Mouse (Mus musculus): ENCODE results near the gene Naa15.
"Not testable (repeated sequence)": the region's sequence is repeated elsewhere in the genome, so short reads cannot be mapped to it uniquely, and the experiment has no call there.

The Naa15 gene

DNA sequence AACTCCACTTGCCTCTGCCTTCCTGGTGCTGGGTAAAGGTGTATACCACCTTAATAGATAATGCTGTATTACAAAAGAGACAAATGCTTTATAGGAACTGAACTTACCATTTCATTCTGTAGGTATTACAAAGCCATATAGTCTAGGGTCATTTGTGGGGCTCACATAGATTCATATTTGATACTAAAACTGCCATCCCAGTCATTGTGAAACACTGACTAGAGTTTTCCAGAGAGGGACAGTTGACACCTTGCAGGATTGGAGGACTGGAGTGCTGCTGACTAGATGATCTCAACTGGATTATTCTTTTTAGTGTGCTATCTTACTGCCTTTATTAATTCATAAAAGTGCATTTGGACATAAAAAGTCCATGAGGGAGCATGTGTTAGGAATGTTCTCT, 10.4 kb downstream of the Naa15 start:
- in situ Hi-C loops (cut with MboI, MseI), result no loop called here

DNA sequence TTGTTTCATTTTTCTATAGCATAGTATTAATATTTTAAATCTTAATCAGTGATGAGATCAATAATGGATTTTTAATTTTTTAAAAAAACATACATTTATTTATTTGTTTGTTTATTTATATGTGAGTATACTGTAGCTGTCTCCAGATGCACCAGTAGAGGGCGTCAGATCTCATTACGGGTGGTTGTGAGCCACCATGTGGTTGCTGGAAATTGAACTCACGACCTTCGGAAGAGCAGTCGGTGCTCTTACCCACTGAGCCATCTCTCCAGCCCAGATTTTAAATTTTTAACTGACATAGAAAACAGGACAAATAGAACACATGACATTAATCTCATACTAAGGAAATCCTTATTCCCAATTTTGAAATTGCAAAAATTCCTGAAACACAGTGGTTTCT, 19.4 kb downstream of the Naa15 start:
- in situ Hi-C loops (cut with MboI, MseI), result not testable (repeated sequence)

DNA sequence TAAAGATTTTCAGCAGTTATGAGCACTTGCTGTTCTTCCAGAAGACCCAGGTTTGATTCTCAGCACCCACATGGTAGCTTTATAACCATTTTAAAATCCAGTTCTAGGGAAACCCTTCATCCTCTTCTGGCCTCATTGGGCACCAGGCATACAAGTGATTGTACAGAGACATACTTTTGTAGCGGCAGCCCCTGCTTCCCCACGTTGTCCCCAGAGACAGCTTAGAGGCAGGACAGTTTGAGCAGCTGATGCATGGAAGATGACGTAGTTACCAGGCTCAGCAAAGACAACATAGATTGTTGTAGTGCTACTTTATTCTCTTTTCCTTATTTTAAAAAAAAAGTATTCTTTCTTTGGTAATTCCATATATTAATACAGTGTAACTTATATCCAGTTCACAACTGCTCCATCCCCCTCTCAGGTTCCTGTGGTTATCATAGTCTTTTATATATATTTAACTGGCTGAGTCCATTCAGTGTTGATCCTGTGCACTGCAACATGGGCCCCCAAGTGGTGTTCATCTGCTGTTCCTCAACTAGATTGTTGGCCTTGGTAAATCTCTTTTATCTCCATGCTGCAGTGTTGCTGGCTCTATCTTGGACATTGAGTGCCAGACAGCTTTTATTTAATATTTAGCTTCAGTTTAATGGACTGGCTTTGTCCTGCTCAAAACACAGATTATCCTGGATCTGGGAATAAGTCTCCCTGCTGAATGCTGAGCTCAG, 20.1 kb downstream of the Naa15 start:
- in situ Hi-C loops (cut with MboI, MseI), result no loop called here

DNA sequence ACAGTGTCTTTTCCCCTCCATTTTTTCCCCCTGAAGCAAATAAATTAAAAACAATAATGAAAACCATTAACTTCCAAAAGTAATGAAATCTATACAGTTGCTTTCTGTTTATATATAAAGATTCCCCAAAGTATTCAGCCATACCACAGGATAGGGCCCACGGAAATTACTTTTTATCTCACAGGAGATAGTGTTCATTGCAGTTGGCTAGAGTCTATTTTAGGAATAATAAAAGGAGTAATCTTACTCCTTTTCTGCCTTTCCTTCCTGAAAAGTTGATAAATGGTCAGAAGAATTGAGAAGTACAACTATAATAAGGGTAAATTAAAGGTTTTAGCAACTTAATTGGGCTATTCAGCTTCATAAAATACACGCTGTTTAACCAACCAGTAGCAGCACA, 53.6 kb downstream of the Naa15 start:
- in situ Hi-C loops (cut with MboI, MseI), result no loop called here

DNA sequence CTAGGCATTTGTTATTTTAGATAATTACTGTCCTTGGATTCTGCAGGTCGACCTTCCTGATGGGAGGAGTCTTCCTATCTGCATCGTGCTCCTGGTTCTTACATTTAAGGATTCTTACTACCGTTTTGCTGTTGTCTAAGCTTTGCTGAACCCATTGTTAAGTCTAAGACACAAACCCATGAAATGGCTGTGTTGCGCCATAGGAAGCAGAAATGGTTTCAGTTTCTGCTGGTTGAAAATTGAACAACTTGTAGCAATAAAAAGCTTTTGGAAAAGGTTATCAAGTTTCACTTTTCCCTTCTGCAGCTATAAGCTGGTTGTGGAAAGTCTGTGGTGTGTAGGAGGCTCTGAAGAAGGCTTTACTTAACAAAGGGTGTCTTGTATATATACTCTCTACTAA, 60.8 kb downstream of the Naa15 start:
- in situ Hi-C loops (cut with MboI, MseI), result no loop called here

DNA sequence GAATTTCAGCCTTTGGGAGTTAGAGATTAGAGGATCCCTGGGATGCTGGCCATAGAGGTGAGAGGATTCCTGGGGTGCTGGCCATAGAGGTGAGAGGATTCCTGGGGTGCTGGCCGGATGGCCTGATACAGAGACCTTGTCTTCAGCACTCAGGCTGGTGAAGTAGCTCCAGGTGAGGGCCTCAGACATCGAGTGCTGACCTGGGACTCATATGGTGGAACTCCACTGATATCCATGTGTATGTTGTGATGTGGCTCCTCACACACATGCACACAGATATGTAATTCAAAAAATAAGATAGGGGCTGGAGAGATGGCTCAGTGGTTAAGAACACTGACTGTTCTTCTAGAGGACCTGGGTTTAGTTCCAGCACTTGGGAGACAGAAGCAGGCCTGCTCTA, 64.9 kb downstream of the Naa15 start:
- in situ Hi-C loops (cut with MboI, MseI), result loop anchor here (5.0 kb wide), 1 partner anchor 172 kb away; no protein-coding TSS in a partner anchor

- in situ Hi-C loops (cut with MboI, MseI), result loop anchor here (5.0 kb wide), 1 partner anchor 171 kb away; no protein-coding TSS in a partner anchor
These were observed 66.1 kb downstream of the Naa15 start for GRCm38 (mm10) chr3:51481059-51481458.

- in situ Hi-C loops (cut with MboI, MseI), result loop anchor here (5.0 kb wide), 1 partner anchor 170 kb away; no protein-coding TSS in a partner anchor
These were observed 66.9 kb downstream of the Naa15 start for GRCm38 (mm10) chr3:51481881-51482280.

- in situ Hi-C loops (cut with MboI, MseI), result loop anchor here (5.0 kb wide), 1 partner anchor 170 kb away; no protein-coding TSS in a partner anchor
These were observed 67.8 kb downstream of the Naa15 start for GRCm38 (mm10) chr3:51482781-51483180.

GRCm38 (mm10) chr3:51483741-51484359, 68.9 kb downstream of the Naa15 start, which contains the start of gene Rab33b:
Gene Rab33b (plus strand): TSS chr3:51483920.
- in situ Hi-C loops (cut with MboI, MseI), result loop anchor here (5.0 kb wide), 1 partner anchor 168 kb away; no protein-coding TSS in a partner anchor

DNA sequence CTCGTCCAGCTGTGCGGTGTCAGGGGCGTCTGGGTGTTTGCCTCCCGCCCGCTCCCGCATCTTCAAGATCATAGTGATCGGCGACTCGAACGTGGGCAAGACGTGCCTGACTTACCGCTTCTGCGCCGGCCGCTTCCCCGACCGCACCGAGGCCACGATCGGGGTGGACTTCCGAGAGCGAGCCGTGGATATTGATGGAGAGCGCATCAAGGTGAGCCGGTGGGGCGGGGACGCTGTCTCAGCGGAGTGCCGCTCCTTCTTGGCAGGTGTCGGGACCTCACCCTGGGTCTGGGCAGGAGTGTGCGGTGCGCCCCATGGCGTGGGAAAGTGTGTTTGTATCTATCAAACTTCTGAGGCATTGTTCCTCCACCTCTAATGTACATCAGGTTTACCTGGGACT, 69.4 kb downstream of the Naa15 start:
- in situ Hi-C loops (cut with MboI, MseI), result loop anchor here (5.0 kb wide), 1 partner anchor 168 kb away; no protein-coding TSS in a partner anchor

GRCm38 (mm10) chr3:51485347-51485746, 70.4 kb downstream of the Naa15 start:
- in situ Hi-C loops (cut with MboI, MseI), result no loop called here

GRCm38 (mm10) chr3:51486491-51487195, 71.7 kb downstream of the Naa15 start:
- in situ Hi-C loops (cut with MboI, MseI), result no loop called here

GRCm38 (mm10) chr3:51490088-51490753, 75.3 kb downstream of the Naa15 start:
- in situ Hi-C loops (cut with MboI, MseI), result no loop called here

- in situ Hi-C loops (cut with MboI, MseI), result no loop called here
These were observed 78.4 kb downstream of the Naa15 start for GRCm38 (mm10) chr3:51493272-51493838.

DNA sequence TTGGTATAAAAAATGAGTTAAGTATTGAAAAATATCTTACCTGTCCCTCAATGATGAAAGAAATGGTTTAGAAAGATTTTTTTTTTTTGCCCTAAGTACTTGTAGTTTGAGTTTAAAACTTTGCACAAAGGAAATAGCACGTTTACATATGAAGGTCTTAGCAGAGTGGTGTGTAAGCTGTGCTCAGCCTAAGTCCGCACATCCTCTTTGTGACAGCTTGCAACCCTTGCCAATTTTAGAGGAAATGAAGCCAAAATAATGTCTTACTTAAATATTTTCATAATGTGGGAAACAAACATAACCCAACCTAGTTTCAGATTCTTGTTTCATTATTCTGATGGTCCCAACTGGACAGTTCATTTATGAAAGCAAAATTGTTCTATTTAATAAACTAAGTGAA, 79.5 kb downstream of the Naa15 start:
- in situ Hi-C loops (cut with MboI, MseI), result no loop called here

GRCm38 (mm10) chr3:51495646-51496045, 80.7 kb downstream of the Naa15 start:
- in situ Hi-C loops (cut with MboI, MseI), result no loop called here

DNA sequence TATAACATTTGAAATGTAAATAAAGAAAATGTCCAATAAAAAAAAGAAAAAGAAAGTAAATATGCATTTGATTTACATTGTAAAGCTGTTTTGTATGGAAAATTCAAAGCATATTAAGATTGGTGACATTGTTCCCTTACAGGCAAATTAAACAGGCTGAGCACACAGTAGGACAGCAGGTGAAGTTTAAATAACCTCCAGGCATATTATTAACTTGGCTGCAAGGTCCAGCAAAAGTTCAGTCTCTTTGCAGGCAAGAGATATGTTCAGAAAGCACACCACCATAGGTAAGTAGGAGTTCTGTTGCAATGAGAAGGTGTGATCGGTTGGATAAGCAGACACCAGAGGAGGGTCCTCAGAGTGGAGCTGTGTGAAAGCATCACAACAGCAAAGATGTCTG, 83.0 kb downstream of the Naa15 start:
- in situ Hi-C loops (cut with MboI, MseI), result no loop called here

- in situ Hi-C loops (cut with MboI, MseI), result no loop called here
These were observed 83.7 kb downstream of the Naa15 start for GRCm38 (mm10) chr3:51498659-51499058.

DNA sequence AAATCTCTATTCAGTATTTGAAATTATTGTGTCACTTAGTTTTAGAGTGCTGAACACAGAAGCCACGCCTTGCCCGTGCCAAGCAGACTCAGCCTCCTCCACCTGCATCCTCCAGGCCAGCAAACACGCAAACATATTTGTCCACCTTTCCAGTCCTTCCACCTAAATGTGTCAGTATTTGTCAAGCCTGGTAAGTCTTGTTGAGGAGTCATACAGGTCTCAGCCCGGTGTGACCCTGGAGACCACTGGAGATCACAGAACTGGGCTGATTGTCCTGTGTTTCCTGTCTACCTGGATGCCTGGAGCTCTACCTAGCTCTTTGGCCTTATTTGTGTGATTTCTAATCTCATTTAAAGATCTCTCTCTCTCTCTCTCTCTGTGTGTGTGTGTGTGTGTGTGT, 84.9 kb downstream of the Naa15 start:
- in situ Hi-C loops (cut with MboI, MseI), result no loop called here

DNA sequence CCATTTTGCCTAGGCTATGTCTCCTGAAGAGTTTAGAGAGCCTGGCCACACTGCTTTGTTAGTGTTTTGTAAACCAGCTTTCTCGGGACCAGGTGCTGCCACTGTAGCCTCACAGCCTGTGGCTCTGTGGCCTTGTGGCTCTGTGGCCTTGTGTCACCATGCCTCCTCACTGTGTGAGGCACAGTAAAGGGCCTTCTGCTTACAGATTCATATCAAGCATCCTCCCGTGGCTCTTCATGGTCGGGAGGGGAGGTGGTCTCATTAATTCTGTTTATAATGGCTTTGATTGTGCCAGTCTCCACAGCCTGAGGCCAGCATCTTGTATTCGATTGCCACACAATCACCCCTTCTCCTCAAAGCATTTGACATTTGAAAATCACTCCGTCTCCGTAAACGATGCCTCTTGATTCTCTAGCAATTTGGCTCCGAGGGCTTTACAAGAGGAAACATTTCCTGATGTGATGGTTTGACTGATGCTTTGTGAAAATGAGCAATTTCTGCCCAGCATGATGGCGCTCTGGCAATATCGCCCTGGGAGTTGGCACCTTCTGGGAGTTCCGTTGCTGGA, 89.5 kb downstream of the Naa15 start:
- in situ Hi-C loops (cut with MboI, MseI), result no loop called here

Measured in T-helper 2 cell (primary cell).